Mouse (Mus musculus): Measurements from ENCODE around the gene Ppp1r12b. TPM values are rescaled to one million over a fixed set of nuclear protein-coding genes. Genes with fewer than 3 reads are reported as not detected.

The Ppp1r12b gene
- total and polyA plus RNA-seq, 3 experiments: 0.64 to 1.8 (median 1.6) TPM

- Histone ChIP-seq H3K4me1 (ENCODE audit: control insufficient read depth in 1 of 2, insufficient read depth in 2 of 2) (peaks cover 2 to 23% of the 10 kb centered on the region in 2 experiments; a peak in 3 of 4 replicates), H3K27ac (ENCODE audit: insufficient read depth, low read depth) (no peak overlapping the region), H3K9me3 (replicated peaks; ENCODE audit: low read length) (no peaks in the 10 kb centered on the region), H3K79me2 (replicated peaks; ENCODE audit: control insufficient read depth, extremely low read depth, insufficient read depth, poor library complexity, severe bottlenecking) (no peaks in the 10 kb centered on the region), H3K36me3 (replicated peaks in 1 of 2; ENCODE audit: control insufficient read depth in 1 of 2, insufficient read depth in 1 of 2, low read length in 1 of 2) (no peaks in the 10 kb centered on the region), H3K9ac (ENCODE audit: insufficient read depth, low read depth) (no peak overlapping the region), H3K27me3 (replicated peaks) (peaks cover 12% of the 10 kb centered on the region), H3K4me2 (ENCODE audit: insufficient read depth, low read depth, poor library complexity, severe bottlenecking) (no peak overlapping the region), H3K4me3 (replicated peaks in 1 of 3; ENCODE audit: low read depth in 2 of 3, low read length in 2 of 3, poor library complexity in 1 of 3) (no peak overlapping the region)
- in situ Hi-C loops (cut with MboI; ENCODE audit: low pct_ligation_motif_present, low pct_unique_long_range_greater_than_20kb, low sequenced_read_pairs) (loop anchor here (5.0 kb wide), 1 partner anchor 113 kb away; the partner anchor contains the start of gene Lgr6), dilution Hi-C loops (cut with MboI; ENCODE audit: extremely low pct_ligation_motif_present, extremely low pct_unique_long_range_greater_than_20kb, low sequenced_read_pairs) (no loop called here)
- no peak for DNase-seq (ENCODE audit: extremely low read depth)
- TF ChIP-seq MEF2A (IDR thresholded peaks at IDR 0.05; ENCODE audit: borderline replicate concordance, low read depth, low read length) (no peak), ETS1 (conservative IDR thresholded peaks at IDR 0.05; ENCODE audit: low read depth, low read length) (no peak), RCOR1 (conservative IDR thresholded peaks at IDR 0.05; ENCODE audit: low read depth, low read length) (no peak), POLR2AphosphoS2 (IDR thresholded peaks at IDR 0.05; ENCODE audit: low read depth, low read length) (no peak), BHLHE40 (IDR thresholded peaks at IDR 0.05; ENCODE audit: low read depth, low read length) (no peak), MAZ (IDR thresholded peaks at IDR 0.05; ENCODE audit: low read depth, low read length) (no peak), JUN (IDR thresholded peaks at IDR 0.05; ENCODE audit: insufficient read depth, low read depth, low read length) (no peak), CTCF (conservative IDR thresholded peaks at IDR 0.05 in 1 of 2, IDR thresholded peaks at IDR 0.05 in 1 of 2; ENCODE audit: low read depth in 2 of 2, low read length in 2 of 2) (no peak), SIN3A (IDR thresholded peaks at IDR 0.05; ENCODE audit: low read length) (no peak), CHD2 (IDR thresholded peaks at IDR 0.05; ENCODE audit: low read length) (no peak), ELF1 (IDR thresholded peaks at IDR 0.05; ENCODE audit: low read depth, low read length) (no peak), ZKSCAN1 (IDR thresholded peaks at IDR 0.05; ENCODE audit: borderline replicate concordance, low read depth, low read length) (no peak), UBTF (IDR thresholded peaks at IDR 0.05; ENCODE audit: low read depth, low read length) (no peak), PAX5 (IDR thresholded peaks at IDR 0.05; ENCODE audit: low read length) (no peak), ZMIZ1 (IDR thresholded peaks at IDR 0.05; ENCODE audit: low read depth, low read length) (no peak), RAD21 (IDR thresholded peaks at IDR 0.05; ENCODE audit: low read depth, low read length) (no peak), GABPA (IDR thresholded peaks at IDR 0.05; ENCODE audit: insufficient replicate concordance, low read depth, low read length) (no peak)
These were observed 39.0 kb upstream of the Ppp1r12b start for GRCm38 (mm10) chr1:134994739-134995138.

- Histone ChIP-seq H3K9ac (ENCODE audit: insufficient read depth, low read depth) (no peak overlapping the region), H3K27ac (ENCODE audit: insufficient read depth, low read depth) (no peak overlapping the region), H3K4me1 (ENCODE audit: control insufficient read depth in 1 of 2, insufficient read depth in 2 of 2) (peaks cover 7 to 19% of the 10 kb centered on the region in 2 experiments), H3K9me3 (replicated peaks; ENCODE audit: low read length) (no peaks in the 10 kb centered on the region), H3K36me3 (replicated peaks in 1 of 2; ENCODE audit: control insufficient read depth in 1 of 2, insufficient read depth in 1 of 2, low read length in 1 of 2) (no peaks in the 10 kb centered on the region), H3K79me2 (replicated peaks; ENCODE audit: control insufficient read depth, extremely low read depth, insufficient read depth, poor library complexity, severe bottlenecking) (no peaks in the 10 kb centered on the region), H3K27me3 (replicated peaks) (peaks cover 14% of the 10 kb centered on the region), H3K4me2 (ENCODE audit: insufficient read depth, low read depth, poor library complexity, severe bottlenecking) (peak overlapping the region; percentile 2; the same call in 1 of the 2 replicates), H3K4me3 (replicated peaks in 1 of 3; ENCODE audit: low read depth in 2 of 3, low read length in 2 of 3, poor library complexity in 1 of 3) (no peak overlapping the region)
- dilution Hi-C loops (cut with MboI; ENCODE audit: extremely low pct_ligation_motif_present, extremely low pct_unique_long_range_greater_than_20kb, low sequenced_read_pairs) (no loop called here), in situ Hi-C loops (cut with MboI; ENCODE audit: low pct_ligation_motif_present, low pct_unique_long_range_greater_than_20kb, low sequenced_read_pairs) (loop anchor here (5.0 kb wide), 1 partner anchor 115 kb away; the partner anchor contains the start of gene Lgr6)
- peak; percentile 23 for DNase-seq (ENCODE audit: extremely low read depth)
- TF ChIP-seq MAX (IDR thresholded peaks at IDR 0.05; ENCODE audit: low read length) (no peak), JUND (conservative IDR thresholded peaks at IDR 0.05; ENCODE audit: low read depth, low read length) (no peak), ELF1 (IDR thresholded peaks at IDR 0.05; ENCODE audit: low read depth, low read length) (no peak), CTCF (conservative IDR thresholded peaks at IDR 0.05 in 1 of 2, IDR thresholded peaks at IDR 0.05 in 1 of 2; ENCODE audit: low read depth in 2 of 2, low read length in 2 of 2) (no peak), MEF2A (IDR thresholded peaks at IDR 0.05; ENCODE audit: borderline replicate concordance, low read depth, low read length) (no peak), USF2 (conservative IDR thresholded peaks at IDR 0.05; ENCODE audit: low read depth, low read length) (no peak), RAD21 (IDR thresholded peaks at IDR 0.05; ENCODE audit: low read depth, low read length) (no peak), MAFK (IDR thresholded peaks at IDR 0.05; ENCODE audit: insufficient replicate concordance, low read length) (no peak), CHD2 (IDR thresholded peaks at IDR 0.05; ENCODE audit: low read length) (no peak), GABPA (IDR thresholded peaks at IDR 0.05; ENCODE audit: insufficient replicate concordance, low read depth, low read length) (no peak), SMC3 (IDR thresholded peaks at IDR 0.05; ENCODE audit: low read depth, low read length) (no peak), CHD1 (IDR thresholded peaks at IDR 0.05; ENCODE audit: low read depth, low read length) (no peak), SIN3A (IDR thresholded peaks at IDR 0.05; ENCODE audit: low read length) (no peak), MXI1 (IDR thresholded peaks at IDR 0.05; ENCODE audit: low read depth, low read length) (no peak), KAT2A (IDR thresholded peaks at IDR 0.05; ENCODE audit: insufficient replicate concordance, low read length) (no peak), ETS1 (conservative IDR thresholded peaks at IDR 0.05; ENCODE audit: low read depth, low read length) (no peak)
These were observed 36.4 kb upstream of the Ppp1r12b start for GRCm38 (mm10) chr1:134992046-134992645.

Data from CH12.LX (cell line).